Comparison of ENCODE assay signal across 8 mouse cellular contexts in genomic region chr6:113326533-113327315, GRCm38 (mm10). TPM values are rescaled to one million over a fixed set of nuclear protein-coding genes. Genes with fewer than 3 reads are reported as not detected.
DNase-seq lines count a peak whose midpoint lies in the region; ATAC-seq and TF ChIP-seq lines count a peak whose summit lies in the region.

Ogg1 (plus strand) TSS chr6:113326972.

- DNase-seq in 416B (ENCODE audit: low read depth) = peak; percentile 99
- DNase-seq in heart, adult 8-10 months (ENCODE audit: low spot score) = peak; percentile 99
- DNase-seq in kidney, adult 9 months = peak; percentile 100
- peak; percentile 99 for DNase-seq in limb, embryonic 14.5 days (ENCODE audit: low spot score)
- DNase-seq in midbrain, postnatal 0 days (ENCODE audit: low spot score) = peak; percentile 99
- peak; percentile 91 to 93 for DNase-seq in spleen, postnatal 14 days (ENCODE audit: low spot score in 2 of 2)

- no peak for TF ChIP-seq CTCF in bone marrow, adult 2 months (IDR thresholded peaks at IDR 0.05; ENCODE audit: control insufficient read depth, insufficient read depth, low read length)
- TF ChIP-seq CTCF in midbrain, postnatal 0 days (IDR thresholded peaks at IDR 0.05) = no peak

- TF ChIP-seq POLR2A in bone marrow, adult 2 months (IDR thresholded peaks at IDR 0.05; ENCODE audit: borderline replicate concordance, control insufficient read depth, low read depth, low read length) = peak; percentile 83; the same call in 1 of the 2 replicates
- TF ChIP-seq POLR2A in limb, embryonic 14.5 days (IDR thresholded peaks at IDR 0.05; ENCODE audit: borderline replicate concordance, extremely low read depth, insufficient read depth, insufficient read length) = peak; percentile 58; the same call in 1 of the 2 replicates

- 1% methylated on average over 52 of the region's 52 CpGs for WGBS in bone marrow, adult 2 months
- under 1% methylated on average over 52 of the region's 52 CpGs for WGBS in embryonic facial prominence, embryonic 15.5 days
- under 1% methylated on average over 52 of the region's 52 CpGs for WGBS in limb, embryonic 14.5 days
- WGBS in midbrain, postnatal 0 days = under 1% methylated on average over 52 of the region's 52 CpGs

- H3K4me2 ChIP-seq in embryonic facial prominence, embryonic 15.5 days (replicated peaks) = peak within 1 kb of the TSS; percentile 88
- H3K4me2 ChIP-seq in limb, embryonic 14.5 days (replicated peaks; ENCODE audit: low read depth, low read length, severe bottlenecking) = peak within 1 kb of the TSS; percentile 88
- H3K4me2 ChIP-seq in midbrain, postnatal 0 days (ENCODE audit: low read depth, low read length, poor library complexity, severe bottlenecking) = peak within 1 kb of the TSS; percentile 90

- H3K4me1 ChIP-seq in bone marrow, adult 2 months (ENCODE audit: control insufficient read depth, insufficient read depth, low read length) = peaks cover 3% of the 10 kb centered on the region
- peaks cover 15% of the 10 kb centered on the region; the same call in 1 of the 2 replicates for H3K4me1 ChIP-seq in embryonic facial prominence, embryonic 15.5 days
- 0 out of 2 replicates have a peak, but pooled peaks cover 6% of the 10 kb centered on the region for H3K4me1 ChIP-seq in limb, embryonic 14.5 days (ENCODE audit: control insufficient read depth, insufficient read depth, low read length)
- no peaks in the 10 kb centered on the region for H3K4me1 ChIP-seq in midbrain, postnatal 0 days (ENCODE audit: insufficient read depth, low read length)

- ATAC-seq in embryonic facial prominence, embryonic 15.5 days (ENCODE audit: insufficient number of reproducible peaks, low FRiP score, low TSS enrichment, low read depth) = peak; percentile 98
- ATAC-seq in limb, embryonic 14.5 days (ENCODE audit: low FRiP score, low read depth) = peak; percentile 98
- peak; percentile 99 for ATAC-seq in midbrain, postnatal 0 days (ENCODE audit: low FRiP score)

- H3K27ac ChIP-seq in bone marrow, adult 2 months (ENCODE audit: control insufficient read depth, insufficient read depth, low read depth, low read length, poor library complexity) = peak within 1 kb of the TSS; percentile 74
- peak within 1 kb of the TSS; percentile 93 for H3K27ac ChIP-seq in embryonic facial prominence, embryonic 15.5 days (replicated peaks)
- H3K27ac ChIP-seq in limb, embryonic 14.5 days (replicated peaks; ENCODE audit: low read depth, low read length) = peak within 1 kb of the TSS; percentile 93
- H3K27ac ChIP-seq in midbrain, postnatal 0 days (ENCODE audit: low read depth, low read length) = peak within 1 kb of the TSS; percentile 84

- H3K36me3 ChIP-seq in embryonic facial prominence, embryonic 15.5 days = peaks cover 51% of the 10 kb centered on the region
- H3K36me3 ChIP-seq in limb, embryonic 14.5 days (ENCODE audit: control insufficient read depth, insufficient read depth, low read length) = peaks cover 43% of the 10 kb centered on the region
- peaks cover 33% of the 10 kb centered on the region for H3K36me3 ChIP-seq in midbrain, postnatal 0 days (ENCODE audit: insufficient read depth, low read length)

- H3K27me3 ChIP-seq in embryonic facial prominence, embryonic 15.5 days = no peaks in the 10 kb centered on the region
- no peaks in the 10 kb centered on the region for H3K27me3 ChIP-seq in limb, embryonic 14.5 days (ENCODE audit: control insufficient read depth, insufficient read depth, low read length)
- H3K27me3 ChIP-seq in midbrain, postnatal 0 days (ENCODE audit: insufficient read depth, low read length) = no peaks in the 10 kb centered on the region

- H3K9me3 ChIP-seq in embryonic facial prominence, embryonic 15.5 days (replicated peaks) = no peaks in the 10 kb centered on the region
- H3K9me3 ChIP-seq in limb, embryonic 14.5 days (ENCODE audit: control insufficient read depth, low read length) = no peaks in the 10 kb centered on the region
- no peaks in the 10 kb centered on the region for H3K9me3 ChIP-seq in midbrain, postnatal 0 days (ENCODE audit: low read length)

- peak within 1 kb of the TSS; percentile 92 for H3K4me3 ChIP-seq in bone marrow, adult 2 months (replicated peaks; ENCODE audit: control insufficient read depth, low read depth, low read length)
- H3K4me3 ChIP-seq in embryonic facial prominence, embryonic 15.5 days (replicated peaks) = peak within 1 kb of the TSS; percentile 63
- peak within 1 kb of the TSS; percentile 46 for H3K4me3 ChIP-seq in limb, embryonic 14.5 days (replicated peaks; ENCODE audit: low read length)
- peak within 1 kb of the TSS; percentile 46 for H3K4me3 ChIP-seq in midbrain, postnatal 0 days (ENCODE audit: low read depth, low read length)

- peak within 1 kb of the TSS; percentile 78 for H3K9ac ChIP-seq in embryonic facial prominence, embryonic 15.5 days
- H3K9ac ChIP-seq in limb, embryonic 14.5 days (ENCODE audit: low read depth, low read length, severe bottlenecking) = peak within 1 kb of the TSS; percentile 71
- H3K9ac ChIP-seq in midbrain, postnatal 0 days (replicated peaks; ENCODE audit: low read length, poor library complexity, severe bottlenecking) = peak within 1 kb of the TSS; percentile 70

RNA-seq across cellular contexts. Expression of gene Ogg1, which starts in this region (rescaled TPM):
- polyA plus RNA-seq in bone marrow, adult 2 months (2011; ENCODE audit: insufficient read depth, insufficient read length, low replicate concordance, missing spikeins) = 1.5 and 4.4 TPM in 2 replicates
- polyA plus RNA-seq in embryonic facial prominence, embryonic 15.5 days (2015; fragmentation: Nextera tagmentation; extraction: Ambion mirVana) = 12.5 and 13.6 TPM in 2 replicates
- total RNA-seq in heart, adult 8-10 months (2022) = 1 to 10 TPM; 4.8 to 6.6 (median 5.0) TPM
- 22.6 and 26.3 TPM in 2 replicates for polyA plus RNA-seq in limb, embryonic 14.5 days (2012; rRNA removed)
- polyA plus RNA-seq in limb, embryonic 14.5 days (2014; fragmentation: Nextera tagmentation; extraction: Ambion mirVana) = 11.1 and 11.7 TPM in 2 replicates
- total RNA-seq in midbrain, postnatal 0 days (2014; rRNA removed) = 10.8 and 14.8 TPM in 2 replicates
- polyA plus RNA-seq in midbrain, postnatal 0 days (2015; fragmentation: Nextera tagmentation; extraction: Ambion mirVana) = 7.3 and 8.9 TPM in 2 replicates

Comparison
In these comparisons a context has a peak if more than half of its experiments do, and no peak if none do; other contexts are left out.
1. Peak in every context shown above with its lines: DNase-seq, ATAC-seq, H3K4me3 ChIP-seq and H3K27ac ChIP-seq.